Mouse (Mus musculus) embryonic facial prominence, embryonic 14.5 days (tissue): ENCODE data around the gene Dnlz. TPM values are rescaled to one million over a fixed set of nuclear protein-coding genes. Genes with fewer than 3 reads are reported as not detected.

ENCODE experiments used
- ATAC-seq: fragments of 200-750 bp; cut with Nextera tagmentation; 2 replicates; pipeline ENCODE4 v1.8.0; 2017; ENCODE audit warnings: low read depth, moderate number of reproducible peaks, moderate TSS enrichment
- DNase-seq: peaks from one replicate; pipeline ENCODE4 v3.0.0-alpha.2; 2015; ENCODE audit warnings: low spot score
- H3K27ac ChIP-seq: fragments of 300-500 bp; sonication (generic); replicated peaks from 2 replicates; pipeline ENCODE4 v1.5.1; 2014; ENCODE audit warnings: low read depth, mild to moderate bottlenecking, low read length, moderate library complexity
- H3K27me3 ChIP-seq: fragments of 300-500 bp; sonication (generic); replicated peaks from 2 replicates; pipeline ENCODE4 v1.6.1; 2014; ENCODE audit warnings: low read length; ENCODE audit not compliant: control insufficient read depth, insufficient read depth
- H3K36me3 ChIP-seq: fragments of 300-500 bp; sonication (generic); 2 replicates; pipeline ENCODE4 v1.6.1; 2014; ENCODE audit warnings: low read length, mixed read lengths; ENCODE audit not compliant: control insufficient read depth, insufficient read depth
- H3K4me1 ChIP-seq: fragments of 300-500 bp; sonication (generic); 2 replicates; pipeline ENCODE4 v1.6.1; 2014; ENCODE audit warnings: antibody characterized with exemption, low read length; ENCODE audit not compliant: control insufficient read depth, insufficient read depth
- H3K4me2 ChIP-seq: fragments of 300-500 bp; sonication (generic); 2 replicates; pipeline ENCODE4 v1.6.1; 2014; ENCODE audit warnings: low read depth, mild to moderate bottlenecking, low read length, moderate library complexity, mixed read lengths
- H3K4me3 ChIP-seq: fragments of 300-500 bp; sonication (generic); 2 replicates; pipeline ENCODE4 v1.5.1; 2014; ENCODE audit warnings: low read depth, mild to moderate bottlenecking, low read length
- H3K9ac ChIP-seq: fragments of 300-500 bp; sonication (generic); 2 replicates; pipeline ENCODE4 v1.6.1; 2014; ENCODE audit warnings: low read depth, mild to moderate bottlenecking, low read length, moderate library complexity, mixed read lengths
- H3K9me3 ChIP-seq: fragments of 300-500 bp; sonication (generic); 2 replicates; pipeline ENCODE4 v1.6.1; 2016; ENCODE audit warnings: low read length; ENCODE audit not compliant: control insufficient read depth
- WGBS: fragments of 180-500 bp; shearing (Covaris S2); extraction: QIAGEN DNeasy Blood & Tissue Kit; methylation state at CpG from one replicate; pipeline ENCODE4 v1.1.7; 2014; 5-methylcytosine and 5-hydroxymethylcytosine counted together
- polyA plus RNA-seq: library from polyadenylated mRNA; unstranded; fragments of >200 nt; fragmentation: Nextera tagmentation; extraction: Ambion mirVana; gene quantifications from 2 replicates; pipeline ENCODE4 v1.2.1, GENCODE M21; 2014

The Dnlz gene
- polyA plus RNA-seq: 24.2 and 27.6 TPM in 2 replicates

GRCm38 (mm10) chr2:26351358-26352290 is at the start of gene Dnlz:
Gene Dnlz (minus strand): TSS chr2:26352110.
- Histone ChIP-seq H3K9ac (peak within 1 kb of the TSS; percentile 96), H3K4me3 (peak within 1 kb of the TSS; percentile 90), H3K4me2 (peak within 1 kb of the TSS; percentile 98), H3K9me3 (no peaks in the 10 kb centered on the region), H3K4me1 (peaks cover 12% of the 10 kb centered on the region; the same call in 1 of the 2 replicates), H3K27ac (peak within 1 kb of the TSS; percentile 90), H3K36me3 (peaks cover 37% of the 10 kb centered on the region), H3K27me3 (no peaks in the 10 kb centered on the region)
- ATAC-seq: peak; percentile 86
- 4% methylated on average over 35 of the region's 62 CpGs for WGBS
- DNase-seq: peak; percentile 97

- WGBS: 97% methylated on average over 4 of the region's 4 CpGs
- Histone ChIP-seq H3K27ac (no peak overlapping the region), H3K36me3 (peaks cover 70% of the 10 kb centered on the region), H3K9ac (no peak overlapping the region), H3K4me3 (no peak overlapping the region), H3K9me3 (no peaks in the 10 kb centered on the region), H3K27me3 (no peaks in the 10 kb centered on the region), H3K4me1 (peaks cover 2% of the 10 kb centered on the region; the same call in 1 of the 2 replicates), H3K4me2 (no peak overlapping the region)
- ATAC-seq (no peak), DNase-seq (no peak)
Observed at GRCm38 (mm10) chr2:26401023-26401422, 49.1 kb upstream of the Dnlz start.

- H3K36me3 ChIP-seq: peaks cover 77% of the 10 kb centered on the region
- no peaks in the 10 kb centered on the region for H3K9me3 ChIP-seq
- H3K4me1 ChIP-seq: no peaks in the 10 kb centered on the region
- no peak overlapping the region for H3K4me3 ChIP-seq
- DNase-seq (no peak), ATAC-seq (no peak)
- H3K27ac ChIP-seq: no peak overlapping the region
- H3K4me2 ChIP-seq: no peak overlapping the region
- 90% methylated on average over 5 of the region's 5 CpGs for WGBS
- no peak overlapping the region for H3K9ac ChIP-seq
- no peaks in the 10 kb centered on the region for H3K27me3 ChIP-seq
Observed at GRCm38 (mm10) chr2:26400296-26400695, 48.4 kb upstream of the Dnlz start.

GRCm38 (mm10) chr2:26399647-26400046 is 47.7 kb upstream of the Dnlz start:
- no peaks in the 10 kb centered on the region for H3K9me3 ChIP-seq
- no peak overlapping the region for H3K27ac ChIP-seq
- no peak overlapping the region for H3K9ac ChIP-seq
- peaks cover 83% of the 10 kb centered on the region for H3K36me3 ChIP-seq
- no peak for ATAC-seq
- 78% methylated on average over 5 of the region's 5 CpGs for WGBS
- H3K27me3 ChIP-seq: no peaks in the 10 kb centered on the region
- no peak overlapping the region for H3K4me3 ChIP-seq
- H3K4me2 ChIP-seq: no peak overlapping the region
- DNase-seq: no peak
- H3K4me1 ChIP-seq: no peaks in the 10 kb centered on the region

GRCm38 (mm10) chr2:26398978-26399377 is 47.1 kb upstream of the Dnlz start:
- no peak overlapping the region for H3K9ac ChIP-seq
- ATAC-seq (no peak), DNase-seq (no peak)
- peaks cover 90% of the 10 kb centered on the region for H3K36me3 ChIP-seq
- H3K4me1 ChIP-seq: no peaks in the 10 kb centered on the region
- H3K27me3 ChIP-seq: no peaks in the 10 kb centered on the region
- no peaks in the 10 kb centered on the region for H3K9me3 ChIP-seq
- no peak overlapping the region for H3K27ac ChIP-seq
- WGBS: 93% methylated on average over 8 of the region's 8 CpGs
- H3K4me2 ChIP-seq: no peak overlapping the region
- no peak overlapping the region for H3K4me3 ChIP-seq

GRCm38 (mm10) chr2:26391617-26392016 is 39.7 kb upstream of the Dnlz start:
- WGBS: 95% methylated on average over 6 of the region's 6 CpGs
- no peak overlapping the region for H3K4me3 ChIP-seq
- peaks cover 76% of the 10 kb centered on the region for H3K36me3 ChIP-seq
- no peak overlapping the region for H3K27ac ChIP-seq
- DNase-seq (no peak), ATAC-seq (no peak)
- H3K9me3 ChIP-seq: no peaks in the 10 kb centered on the region
- H3K9ac ChIP-seq: no peak overlapping the region
- no peaks in the 10 kb centered on the region for H3K27me3 ChIP-seq
- no peak overlapping the region for H3K4me2 ChIP-seq
- peaks cover 4% of the 10 kb centered on the region; the same call in 1 of the 2 replicates for H3K4me1 ChIP-seq

GRCm38 (mm10) chr2:26390954-26391353 is 39.0 kb upstream of the Dnlz start:
- peaks cover 4% of the 10 kb centered on the region; the same call in 1 of the 2 replicates for H3K4me1 ChIP-seq
- no peaks in the 10 kb centered on the region for H3K27me3 ChIP-seq
- ATAC-seq: no peak
- H3K4me2 ChIP-seq: no peak overlapping the region
- H3K27ac ChIP-seq: no peak overlapping the region
- H3K9me3 ChIP-seq: no peaks in the 10 kb centered on the region
- H3K9ac ChIP-seq: no peak overlapping the region
- H3K36me3 ChIP-seq: peaks cover 76% of the 10 kb centered on the region
- 82% methylated on average over 3 of the region's 3 CpGs for WGBS
- DNase-seq: no peak
- no peak overlapping the region for H3K4me3 ChIP-seq

- peak within 1 kb of the TSS; percentile 93 for H3K4me2 ChIP-seq
- peak; percentile 95 for ATAC-seq
Observed at GRCm38 (mm10) chr2:26389154-26389690, 37.3 kb upstream of the Dnlz start, which contains the start of the genes Entr1 and Pmpca. Gene Entr1 (minus strand): TSS chr2:26389316. Gene Pmpca (plus strand): TSS chr2:26389339.

More at GRCm38 (mm10) chr2:26389154-26389690, 37.3 kb upstream of the Dnlz start, which contains the start of the genes Entr1 and Pmpca:
- H3K27me3 ChIP-seq: no peaks in the 10 kb centered on the region
- H3K4me1 ChIP-seq: peaks cover 4% of the 10 kb centered on the region; the same call in 1 of the 2 replicates
- DNase-seq: peak; percentile 88
- no peaks in the 10 kb centered on the region for H3K9me3 ChIP-seq
- 2% methylated on average over 33 of the region's 60 CpGs for WGBS
- H3K27ac ChIP-seq: peak within 1 kb of the TSS; percentile 63
- peak within 1 kb of the TSS; percentile 94 for H3K9ac ChIP-seq
- peak within 1 kb of the TSS; percentile 95 for H3K4me3 ChIP-seq
- H3K36me3 ChIP-seq: peaks cover 76% of the 10 kb centered on the region
